21 mouse cellular contexts compared by ENCODE assay signal in the genomic region with DNA sequence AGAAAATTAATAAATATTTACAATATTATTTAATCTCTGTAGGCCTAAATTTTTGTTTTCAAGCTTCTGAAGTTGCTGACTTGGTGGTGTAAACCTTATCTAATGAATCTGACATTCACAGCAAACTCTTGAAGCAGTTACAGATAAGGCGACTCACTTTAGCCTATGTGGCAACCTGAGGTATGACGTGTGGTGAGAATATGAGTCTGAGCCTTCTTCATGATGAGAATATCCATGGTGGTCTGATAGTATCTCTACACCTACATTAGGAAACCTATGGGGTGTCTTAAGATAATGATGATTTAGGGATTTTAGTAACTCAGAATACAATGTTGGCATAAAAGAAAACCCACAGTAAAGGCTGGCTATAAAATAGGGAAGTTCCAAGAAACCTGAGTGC. TPM values are rescaled to one million over a fixed set of nuclear protein-coding genes. Genes with fewer than 3 reads are reported as not detected.
"Had no signal": no experiment of that assay in that cellular context is flagged by ENCODE, and none has a peak within 500 bp of the region (broad histone marks: within the 10 kb centered on the region; RNA-seq: fewer than 3 reads in every experiment).

No protein-coding gene starts in this region.

- ATAC-seq: lung, postnatal 0 days; midbrain, embryonic 15.5 days had no signal

- DNase-seq: kidney, adult 9 months; lung, adult 2 months; lung, postnatal 36 days; right cerebral cortex, postnatal 14 days; thymus, adult 18-20 months; thymus, postnatal 25 days had no signal

RNA-seq across cellular contexts. Expression of a gene that starts 3.4 kb away (rescaled TPM):
- total RNA-seq: layer of hippocampus, adult 8-10 months; layer of hippocampus, postnatal 14 days; left cerebral cortex, adult 18-20 months; left cerebral cortex, postnatal 14 days had no signal
- polyA plus RNA-seq: kidney, postnatal 0 days; limb, embryonic 10.5 days; liver, embryonic 11.5 days; midbrain, embryonic 11.5 days; neural tube, embryonic 14.5 days; stomach, embryonic 14.5 days had no signal

RNA-seq across cellular contexts. Expression of a gene that starts 40.7 kb away (rescaled TPM):
- total RNA-seq: layer of hippocampus, adult 8-10 months; layer of hippocampus, postnatal 14 days; left cerebral cortex, adult 18-20 months; left cerebral cortex, postnatal 14 days had no signal
- polyA plus RNA-seq: kidney, postnatal 0 days; large intestine, adult 2 months; limb, embryonic 10.5 days; limb, embryonic 14.5 days; liver, embryonic 11.5 days; liver, embryonic 15.5 days; lung, adult 2 months; lung, postnatal 0 days; midbrain, embryonic 11.5 days; midbrain, embryonic 15.5 days; neural tube, embryonic 14.5 days; stomach, embryonic 14.5 days had no signal
